Comparison of ENCODE assay signal across 12 mouse cellular contexts in genomic region chr9:120741521-120741920, GRCm38 (mm10).
"Had no signal": no experiment of that assay in that cellular context is flagged by ENCODE, and none has a peak within 500 bp of the region (broad histone marks: within the 10 kb centered on the region; RNA-seq: fewer than 3 reads in every experiment).

No protein-coding gene starts in this region.

- DNase-seq: kidney, postnatal 25 days; layer of hippocampus, adult 9-11 months; layer of hippocampus, postnatal 36 days; lung, embryonic 14.5 days; lung, postnatal 10 days; right cerebral cortex, adult 18-20 months; thymus, postnatal 4 days had no signal

- H3K4me2 ChIP-seq: limb, embryonic 15.5 days; liver, embryonic 12.5 days; lung, embryonic 14.5 days; midbrain, embryonic 12.5 days had no signal

- H3K27me3 ChIP-seq: limb, embryonic 15.5 days; liver, embryonic 12.5 days had no signal

- H3K9me3 ChIP-seq: limb, embryonic 15.5 days; liver, embryonic 12.5 days; midbrain, embryonic 12.5 days had no signal

- H3K27ac ChIP-seq: limb, embryonic 15.5 days; liver, embryonic 12.5 days; midbrain, embryonic 12.5 days; stomach, postnatal 0 days had no signal

- ATAC-seq: liver, embryonic 12.5 days; midbrain, embryonic 16.5 days had no signal

- H3K9ac ChIP-seq: limb, embryonic 15.5 days; liver, embryonic 12.5 days; lung, embryonic 14.5 days; midbrain, embryonic 12.5 days had no signal

- H3K4me3 ChIP-seq: limb, embryonic 15.5 days; liver, embryonic 12.5 days; midbrain, embryonic 12.5 days had no signal

- H3K36me3 ChIP-seq: limb, embryonic 15.5 days; liver, embryonic 12.5 days; midbrain, embryonic 12.5 days had no signal
